Mouse (Mus musculus): ENCODE data around the gene Vars. TPM values are rescaled to one million over a fixed set of nuclear protein-coding genes. Genes with fewer than 3 reads are reported as not detected.

The Vars gene
- total and polyA plus RNA-seq, 3 experiments, result 130 to 1,339 (median 289) TPM

DNA sequence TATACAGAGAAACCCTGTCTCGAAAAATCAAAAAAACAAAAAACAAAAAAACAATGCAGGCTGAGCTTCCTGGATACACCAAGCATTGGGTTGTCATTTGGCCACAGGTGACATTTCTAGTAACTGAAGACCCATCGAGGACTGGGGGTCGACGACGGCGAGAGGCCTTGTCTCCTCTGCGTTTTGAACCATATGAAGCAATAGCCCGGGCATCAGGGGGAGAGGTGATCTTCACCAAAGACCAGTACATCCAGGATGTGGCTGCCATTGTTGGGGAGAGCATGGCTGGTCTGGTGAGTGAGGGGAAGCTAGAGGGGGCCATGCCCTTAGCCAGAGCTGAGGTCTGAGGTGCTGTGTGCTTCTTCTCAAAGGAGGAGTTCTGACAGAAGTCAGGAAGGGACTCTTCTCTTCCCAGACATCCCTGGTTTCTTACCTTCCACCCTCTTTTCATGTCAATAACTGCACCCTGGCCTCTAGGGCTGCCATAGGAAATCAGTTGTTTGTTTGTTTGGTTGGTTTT lies 21.8 kb downstream of the Vars start:
- DNase-seq (ENCODE audit: low spot score), result no peak
- Histone ChIP-seq H3K9me3 (replicated peaks) (no peaks in the 10 kb centered on the region), H3K4me1 (ENCODE audit: insufficient read depth, low read depth, low read length) (peaks cover 93% of the 10 kb centered on the region), H3K4me3 (ENCODE audit: low read depth, low read length) (peak overlapping the region; percentile 48; the same call in 1 of the 2 replicates), H3K36me3 (replicated peaks) (peaks cover 59% of the 10 kb centered on the region), H3K27me3 (ENCODE audit: insufficient read depth, low read length) (no peaks in the 10 kb centered on the region)
- ATAC-seq (ENCODE audit: extremely low read depth, insufficient number of reproducible peaks, low FRiP score, poor library complexity, severe bottlenecking), result no peak
- TF ChIP-seq POLR2AphosphoS5 (IDR thresholded peaks at IDR 0.05; ENCODE audit: insufficient replicate concordance, low read depth, low read length), result no peak
- TF ChIP-seq CTCF (IDR thresholded peaks at IDR 0.05; ENCODE audit: low read depth, low read length), result no peak
- TF ChIP-seq GATA1 (IDR thresholded peaks at IDR 0.05; ENCODE audit: borderline replicate concordance, low read length), result no peak
- no peak for TF ChIP-seq GATA2 (IDR thresholded peaks at IDR 0.05; ENCODE audit: borderline replicate concordance, low read depth, low read length)
- TF ChIP-seq TAL1 (conservative IDR thresholded peaks at IDR 0.05; ENCODE audit: low read depth, low read length), result no peak

DNA sequence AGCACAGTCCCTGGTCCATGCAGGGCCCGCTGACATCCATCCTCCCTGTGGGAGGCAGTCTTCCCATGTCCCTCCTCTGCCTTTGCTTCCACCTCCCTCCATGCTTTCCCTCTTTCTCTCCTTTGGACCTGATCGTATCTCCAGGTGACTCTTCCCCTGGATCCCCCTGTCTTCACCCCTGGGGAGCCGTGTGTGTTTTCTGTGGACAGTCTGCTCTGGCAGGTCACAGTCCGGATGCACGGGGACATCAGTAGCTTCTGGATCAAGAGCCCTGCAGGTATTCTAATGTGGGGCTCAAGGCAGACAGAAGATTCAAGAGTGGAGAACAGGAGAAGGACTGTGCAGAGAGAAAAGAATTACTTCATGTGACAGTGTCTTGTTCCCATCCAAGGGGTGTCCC lies 22.4 kb downstream of the Vars start:
- peaks cover 54% of the 10 kb centered on the region for H3K36me3 ChIP-seq (replicated peaks)
- no peak for TF ChIP-seq GATA1 (IDR thresholded peaks at IDR 0.05; ENCODE audit: borderline replicate concordance, low read length)
- TF ChIP-seq POLR2AphosphoS5 (IDR thresholded peaks at IDR 0.05; ENCODE audit: insufficient replicate concordance, low read depth, low read length), result no peak
- TF ChIP-seq CTCF (IDR thresholded peaks at IDR 0.05; ENCODE audit: low read depth, low read length), result no peak
- no peak for TF ChIP-seq TAL1 (conservative IDR thresholded peaks at IDR 0.05; ENCODE audit: low read depth, low read length)
- TF ChIP-seq GATA2 (IDR thresholded peaks at IDR 0.05; ENCODE audit: borderline replicate concordance, low read depth, low read length), result no peak
- DNase-seq (ENCODE audit: low spot score) (no peak), ATAC-seq (ENCODE audit: extremely low read depth, insufficient number of reproducible peaks, low FRiP score, poor library complexity, severe bottlenecking) (no peak)
- no peaks in the 10 kb centered on the region for H3K27me3 ChIP-seq (ENCODE audit: insufficient read depth, low read length)
- H3K4me3 ChIP-seq (ENCODE audit: low read depth, low read length), result peak overlapping the region; percentile 66; the same call in 1 of the 2 replicates
- peaks cover 93% of the 10 kb centered on the region for H3K4me1 ChIP-seq (ENCODE audit: insufficient read depth, low read depth, low read length)
- H3K9me3 ChIP-seq (replicated peaks), result no peaks in the 10 kb centered on the region

DNA sequence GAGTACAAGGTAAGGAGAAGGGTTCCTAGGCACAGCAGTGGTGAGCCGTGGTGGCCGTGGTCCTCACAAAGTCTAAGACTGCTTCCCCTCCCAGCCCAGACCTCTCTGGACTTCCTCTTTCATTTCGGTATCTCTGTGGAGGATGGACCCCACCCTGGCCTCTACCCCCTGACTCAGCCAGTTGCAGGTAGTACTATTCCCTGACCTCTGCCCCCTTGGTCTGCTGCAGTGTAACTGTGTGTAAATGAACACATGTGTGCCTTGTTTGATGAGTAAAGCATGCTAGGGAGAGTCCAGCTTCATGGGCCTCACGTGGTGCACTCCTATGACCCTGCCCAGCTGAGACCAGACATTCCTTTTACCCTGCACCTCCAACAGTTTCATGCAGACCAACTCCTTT lies 23.0 kb downstream of the Vars start:
- ATAC-seq (ENCODE audit: extremely low read depth, insufficient number of reproducible peaks, low FRiP score, poor library complexity, severe bottlenecking) (no peak), DNase-seq (ENCODE audit: low spot score) (no peak)
- TF ChIP-seq CTCF (IDR thresholded peaks at IDR 0.05; ENCODE audit: low read depth, low read length) (no peak), POLR2AphosphoS5 (IDR thresholded peaks at IDR 0.05; ENCODE audit: insufficient replicate concordance, low read depth, low read length) (no peak), TAL1 (conservative IDR thresholded peaks at IDR 0.05; ENCODE audit: low read depth, low read length) (no peak), GATA1 (IDR thresholded peaks at IDR 0.05; ENCODE audit: borderline replicate concordance, low read length) (no peak), GATA2 (IDR thresholded peaks at IDR 0.05; ENCODE audit: borderline replicate concordance, low read depth, low read length) (no peak)
- Histone ChIP-seq H3K9me3 (replicated peaks) (no peaks in the 10 kb centered on the region), H3K4me1 (ENCODE audit: insufficient read depth, low read depth, low read length) (peaks cover 94% of the 10 kb centered on the region), H3K36me3 (replicated peaks) (peaks cover 51% of the 10 kb centered on the region), H3K4me3 (ENCODE audit: low read depth, low read length) (peak overlapping the region; percentile 66; the same call in 1 of the 2 replicates), H3K27me3 (ENCODE audit: insufficient read depth, low read length) (no peaks in the 10 kb centered on the region)

DNA sequence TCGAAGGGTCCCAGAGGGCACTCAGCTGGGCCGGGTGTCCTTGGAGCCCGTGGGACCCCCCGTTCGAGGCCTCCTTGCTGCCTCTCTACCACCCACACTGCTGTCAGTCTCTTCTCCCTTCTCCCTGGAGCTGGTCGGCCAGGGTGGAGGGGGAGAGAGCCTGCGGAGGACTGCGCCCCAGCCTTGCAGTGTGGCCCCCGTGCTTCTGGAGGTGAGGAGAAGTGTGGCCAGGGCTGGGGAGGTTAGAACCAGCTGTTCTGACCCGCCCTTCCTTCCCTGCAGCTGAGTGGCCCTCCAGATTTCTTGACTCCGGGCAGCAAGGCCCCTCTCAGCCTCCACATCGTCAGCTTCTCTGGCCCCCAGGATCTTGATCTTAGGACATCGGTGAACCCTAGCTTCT lies 23.5 kb downstream of the Vars start:
- no peak for ATAC-seq (ENCODE audit: extremely low read depth, insufficient number of reproducible peaks, low FRiP score, poor library complexity, severe bottlenecking)
- TF ChIP-seq CTCF (IDR thresholded peaks at IDR 0.05; ENCODE audit: low read depth, low read length) (no peak), POLR2AphosphoS5 (IDR thresholded peaks at IDR 0.05; ENCODE audit: insufficient replicate concordance, low read depth, low read length) (no peak), TAL1 (conservative IDR thresholded peaks at IDR 0.05; ENCODE audit: low read depth, low read length) (no peak), GATA1 (IDR thresholded peaks at IDR 0.05; ENCODE audit: borderline replicate concordance, low read length) (no peak), GATA2 (IDR thresholded peaks at IDR 0.05; ENCODE audit: borderline replicate concordance, low read depth, low read length) (no peak)
- DNase-seq (ENCODE audit: low spot score), result no peak

DNA sequence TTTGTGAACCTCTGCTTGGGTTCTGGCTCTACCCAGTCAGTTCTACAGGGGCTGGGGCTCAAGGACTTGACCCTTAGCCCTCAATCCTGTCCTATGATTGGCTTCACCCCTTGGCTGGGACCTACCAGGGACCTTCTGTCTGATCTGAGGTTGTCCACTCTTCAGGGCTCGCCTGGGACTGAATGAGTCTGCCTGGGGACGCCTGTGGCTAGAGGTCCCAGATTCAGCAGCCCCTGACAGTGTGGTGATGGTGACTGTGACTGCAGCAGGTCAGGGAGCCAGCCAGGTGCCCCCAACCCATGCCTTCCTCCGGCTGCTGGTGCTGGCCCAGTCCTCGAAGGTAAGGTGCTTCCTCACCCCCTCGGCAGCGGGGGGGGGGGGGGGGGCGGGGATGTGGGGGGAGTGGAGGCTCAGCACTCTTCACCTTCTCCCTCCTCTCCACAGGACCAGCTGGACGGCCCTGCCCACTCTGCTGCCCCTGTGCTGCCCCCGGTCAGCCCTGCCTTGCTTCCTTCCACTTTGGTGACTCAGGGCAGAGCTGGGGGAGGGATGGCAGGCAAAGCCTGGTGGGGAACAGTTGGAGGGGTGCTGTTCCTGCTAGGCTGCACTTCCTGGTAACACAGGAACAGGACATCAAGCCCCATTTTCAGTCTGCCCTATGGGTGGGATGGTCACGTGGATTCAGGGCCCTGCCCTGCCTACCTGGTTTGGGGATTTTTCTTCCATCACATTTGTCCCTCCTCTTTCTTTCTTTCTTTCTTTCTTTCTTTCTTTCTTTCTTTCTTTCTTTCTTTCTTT lies 24.1 kb downstream of the Vars start:
- Histone ChIP-seq H3K27me3 (ENCODE audit: insufficient read depth, low read length) (no peaks in the 10 kb centered on the region), H3K4me3 (ENCODE audit: low read depth, low read length) (peak overlapping the region; percentile 66; the same call in 1 of the 2 replicates), H3K4me1 (ENCODE audit: insufficient read depth, low read depth, low read length) (peaks cover 98% of the 10 kb centered on the region), H3K36me3 (replicated peaks) (peaks cover 56% of the 10 kb centered on the region), H3K9me3 (replicated peaks) (no peaks in the 10 kb centered on the region)
- no peak for DNase-seq (ENCODE audit: low spot score)
- no peak for ATAC-seq (ENCODE audit: extremely low read depth, insufficient number of reproducible peaks, low FRiP score, poor library complexity, severe bottlenecking)
- TF ChIP-seq GATA2 (IDR thresholded peaks at IDR 0.05; ENCODE audit: borderline replicate concordance, low read depth, low read length), result no peak
- no peak for TF ChIP-seq TAL1 (conservative IDR thresholded peaks at IDR 0.05; ENCODE audit: low read depth, low read length)
- no peak for TF ChIP-seq POLR2AphosphoS5 (IDR thresholded peaks at IDR 0.05; ENCODE audit: insufficient replicate concordance, low read depth, low read length)
- no peak for TF ChIP-seq CTCF (IDR thresholded peaks at IDR 0.05; ENCODE audit: low read depth, low read length)
- TF ChIP-seq GATA1 (IDR thresholded peaks at IDR 0.05; ENCODE audit: borderline replicate concordance, low read length), result no peak

More for the DNA sequence above, 23.5 kb downstream of the Vars start:
- H3K36me3 ChIP-seq (replicated peaks), result peaks cover 54% of the 10 kb centered on the region
- H3K4me3 ChIP-seq (ENCODE audit: low read depth, low read length), result peak overlapping the region; percentile 66; the same call in 1 of the 2 replicates
- H3K27me3 ChIP-seq (ENCODE audit: insufficient read depth, low read length), result no peaks in the 10 kb centered on the region
- peaks cover 97% of the 10 kb centered on the region for H3K4me1 ChIP-seq (ENCODE audit: insufficient read depth, low read depth, low read length)
- no peaks in the 10 kb centered on the region for H3K9me3 ChIP-seq (replicated peaks)

DNA sequence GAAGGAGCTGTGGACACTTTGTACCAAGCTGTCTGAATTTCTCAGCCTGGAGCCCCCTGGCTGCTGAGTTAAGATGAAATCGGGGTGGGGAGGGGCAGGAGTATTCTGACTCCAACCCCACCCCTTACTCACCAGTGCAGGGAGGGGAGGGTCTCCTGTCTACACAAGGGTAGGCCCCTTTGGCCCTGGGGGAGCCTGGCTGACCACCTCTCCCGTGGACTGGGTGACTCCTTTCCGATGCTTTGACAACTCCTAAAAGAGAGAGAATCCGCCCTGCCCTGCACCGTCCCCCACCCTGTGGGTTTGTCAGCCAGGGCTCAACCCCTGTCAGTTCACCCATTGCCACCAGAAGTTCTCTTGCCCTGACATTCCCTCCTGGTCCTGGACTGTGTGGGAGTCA lies 25.4 kb downstream of the Vars start:
- ATAC-seq (ENCODE audit: extremely low read depth, insufficient number of reproducible peaks, low FRiP score, poor library complexity, severe bottlenecking) (no peak), DNase-seq (ENCODE audit: low spot score) (no peak)
- H3K9me3 ChIP-seq (replicated peaks), result no peaks in the 10 kb centered on the region
- H3K4me1 ChIP-seq (ENCODE audit: insufficient read depth, low read depth, low read length), result peaks cover 98% of the 10 kb centered on the region
- H3K27me3 ChIP-seq (ENCODE audit: insufficient read depth, low read length), result no peaks in the 10 kb centered on the region
- H3K4me3 ChIP-seq (ENCODE audit: low read depth, low read length), result peak overlapping the region; percentile 78
- H3K36me3 ChIP-seq (replicated peaks), result peaks cover 65% of the 10 kb centered on the region
- TF ChIP-seq TAL1 (conservative IDR thresholded peaks at IDR 0.05; ENCODE audit: low read depth, low read length) (no peak), CTCF (IDR thresholded peaks at IDR 0.05; ENCODE audit: low read depth, low read length) (no peak), GATA2 (IDR thresholded peaks at IDR 0.05; ENCODE audit: borderline replicate concordance, low read depth, low read length) (no peak), POLR2AphosphoS5 (IDR thresholded peaks at IDR 0.05; ENCODE audit: insufficient replicate concordance, low read depth, low read length) (no peak), GATA1 (IDR thresholded peaks at IDR 0.05; ENCODE audit: borderline replicate concordance, low read length) (no peak)
